Mouse (Mus musculus) heart, embryonic 11.5 days (tissue): Measurements from ENCODE around the gene Dio2. TPM values are rescaled to one million over a fixed set of nuclear protein-coding genes. Genes with fewer than 3 reads are reported as not detected.
A peak's percentile ranks its signal among the peaks of the same experiment; 100 is the strongest.

Experiments
- ATAC-seq: fragments of 200-750 bp; cut with Nextera tagmentation; replicated peaks from 2 replicates; pipeline ENCODE4 v1.8.0; 2017; ENCODE audit warnings: moderate library complexity; ENCODE audit not compliant: insufficient number of reproducible peaks, low FRiP score, low TSS enrichment
- H3K27ac ChIP-seq: fragments of 300-500 bp; sonication (generic); 2 replicates; pipeline ENCODE4 v1.5.1; 2014; ENCODE audit warnings: mild to moderate bottlenecking, low read depth, low read length
- H3K27me3 ChIP-seq: fragments of 300-500 bp; sonication (generic); 2 replicates; pipeline ENCODE4 v1.6.1; 2014; ENCODE audit warnings: mild to moderate bottlenecking, low read length, mixed read lengths; ENCODE audit not compliant: control insufficient read depth, insufficient read depth
- H3K36me3 ChIP-seq: fragments of 300-500 bp; sonication (generic); 2 replicates; pipeline ENCODE4 v1.6.1; 2014; ENCODE audit warnings: mild to moderate bottlenecking, low read length, moderate library complexity, mixed read lengths; ENCODE audit not compliant: control insufficient read depth, insufficient read depth
- H3K4me1 ChIP-seq: fragments of 300-500 bp; sonication (generic); 2 replicates; pipeline ENCODE4 v1.6.1; 2014; ENCODE audit warnings: low read length; ENCODE audit not compliant: control insufficient read depth, insufficient read depth
- H3K4me2 ChIP-seq: fragments of 300-500 bp; sonication (generic); 2 replicates; pipeline ENCODE4 v1.6.1; 2014; ENCODE audit warnings: mild to moderate bottlenecking, moderate library complexity
- H3K4me3 ChIP-seq: fragments of 300-500 bp; sonication (generic); 2 replicates; pipeline ENCODE4 v1.5.1; 2014; ENCODE audit warnings: low read depth, low read length
- H3K9ac ChIP-seq: fragments of 300-500 bp; sonication (generic); 2 replicates; pipeline ENCODE4 v1.6.1; 2014; ENCODE audit warnings: mild to moderate bottlenecking, low read depth, low read length, moderate library complexity
- H3K9me3 ChIP-seq: fragments of 300-500 bp; sonication (generic); replicated peaks from 2 replicates; pipeline ENCODE4 v1.6.1; 2016; ENCODE audit warnings: low read length; ENCODE audit not compliant: control insufficient read depth
- WGBS: fragments of 180-500 bp; shearing (Covaris S2); extraction: QIAGEN DNeasy Blood & Tissue Kit; methylation state at CpG from one replicate; pipeline ENCODE4 v1.1.7; 2014; ENCODE audit not compliant: insufficient replicate concordance; 5-methylcytosine and 5-hydroxymethylcytosine counted together
- polyA plus RNA-seq: library from polyadenylated mRNA; unstranded; fragments of >200 nt; fragmentation: Nextera tagmentation; extraction: Ambion mirVana; gene quantifications from 2 replicates; pipeline ENCODE4 v1.2.1, GENCODE M21; 2014

Dio2 gene
- 0.34 and 0.45 TPM in 2 replicates for polyA plus RNA-seq

DNA sequence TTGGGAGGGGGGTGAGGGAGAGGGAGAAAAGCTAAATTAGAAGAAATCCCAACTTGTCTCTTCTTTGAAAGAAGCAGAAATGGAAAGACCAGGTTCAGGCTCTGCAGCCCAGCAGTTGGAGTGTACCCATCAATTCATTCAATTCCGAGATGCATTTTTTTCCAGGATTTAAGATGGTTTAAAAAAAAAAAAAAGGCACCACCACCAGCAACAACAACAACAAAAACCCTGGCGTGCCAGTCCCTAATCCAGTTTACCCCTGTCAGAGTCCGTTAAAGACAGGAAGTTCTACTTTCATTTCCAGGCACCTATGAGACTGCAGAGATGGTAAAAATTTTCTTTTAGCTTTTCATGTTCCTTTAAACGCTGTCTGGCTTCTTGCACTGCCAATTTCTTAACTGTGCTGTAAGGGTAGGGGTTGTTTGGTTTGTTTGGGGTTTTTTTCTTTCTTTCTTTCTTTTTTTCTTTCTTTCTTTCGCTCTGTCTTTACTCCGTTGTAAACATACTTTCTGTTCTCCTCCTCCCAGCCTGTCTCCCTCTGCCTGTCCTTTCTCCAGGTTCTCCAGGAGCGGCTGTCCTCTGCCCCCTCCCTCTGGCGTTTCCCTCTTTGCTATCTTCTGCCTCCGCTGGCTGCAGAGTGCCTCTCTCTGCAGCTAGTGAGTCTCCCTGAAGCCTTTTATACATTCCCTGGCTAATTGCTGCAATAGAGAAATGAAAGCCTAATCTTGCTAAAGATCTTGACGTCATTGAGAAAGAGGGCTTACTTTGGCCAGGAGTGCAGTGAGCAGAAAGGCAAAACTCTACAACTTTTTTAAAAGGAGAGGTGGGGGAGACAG is at the start of gene Dio2:
Dio2 (minus strand) TSS at position 51 of the 836 bp plus-strand sequence.
- H3K27me3 ChIP-seq, result no peaks in the 10 kb centered on the region
- no peak within 1 kb of the TSS for H3K27ac ChIP-seq
- H3K36me3 ChIP-seq, result no peaks in the 10 kb centered on the region
- WGBS, result 21% methylated on average over 10 of the region's 10 CpGs
- H3K4me2 ChIP-seq, result peak within 1 kb of the TSS; percentile 59
- H3K4me3 ChIP-seq, result peak within 1 kb of the TSS; percentile 28
- ATAC-seq, result no peak
- no peaks in the 10 kb centered on the region for H3K9me3 ChIP-seq
- no peaks in the 10 kb centered on the region for H3K4me1 ChIP-seq
- no peak within 1 kb of the TSS for H3K9ac ChIP-seq

DNA sequence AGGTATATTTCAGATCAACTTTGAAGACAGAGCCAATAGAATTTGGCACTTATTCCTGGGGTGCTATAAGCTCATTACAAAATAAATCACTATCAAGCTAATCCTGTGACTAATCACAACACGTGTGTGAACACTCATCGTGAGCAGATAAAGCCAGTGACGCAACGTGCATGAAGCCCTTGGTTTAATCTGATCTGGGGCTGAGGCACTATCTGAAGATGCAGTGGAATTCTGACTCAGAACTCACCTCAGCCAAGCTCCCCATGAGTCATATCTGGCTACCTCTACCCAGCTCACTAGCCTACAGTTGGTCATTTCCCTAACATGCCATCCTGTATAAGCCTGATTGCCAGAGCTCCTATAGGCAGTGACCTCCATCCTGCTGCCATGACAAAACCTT is 43.2 kb upstream of the Dio2 start:
- Histone ChIP-seq H3K27me3 (no peaks in the 10 kb centered on the region), H3K9ac (no peak overlapping the region), H3K4me1 (no peaks in the 10 kb centered on the region), H3K4me3 (no peak overlapping the region), H3K4me2 (no peak overlapping the region), H3K36me3 (no peaks in the 10 kb centered on the region), H3K9me3 (no peaks in the 10 kb centered on the region), H3K27ac (no peak overlapping the region)
- 81% methylated on average over 4 of the region's 4 CpGs for WGBS
- ATAC-seq, result no peak

DNA sequence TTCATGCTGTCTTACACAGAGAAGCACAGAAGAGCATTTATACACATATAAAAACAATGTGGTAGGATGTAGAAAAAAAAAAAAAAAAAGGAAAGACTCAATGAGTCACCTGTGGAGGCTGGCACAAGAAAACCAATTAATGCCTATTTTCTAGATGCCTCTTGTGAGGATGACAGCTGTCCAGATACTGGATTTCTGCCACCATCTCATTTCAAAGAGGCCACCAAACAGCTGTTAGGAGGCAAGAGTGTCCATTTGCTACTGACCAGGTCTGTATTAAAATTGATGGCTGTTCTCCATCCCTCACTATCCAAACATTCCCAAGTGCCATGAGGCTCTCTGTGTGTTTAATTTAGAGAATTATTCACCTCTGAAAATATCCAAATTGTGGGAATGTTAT is 6.5 kb upstream of the Dio2 start:
- no peaks in the 10 kb centered on the region for H3K27me3 ChIP-seq
- H3K9me3 ChIP-seq, result no peaks in the 10 kb centered on the region
- H3K36me3 ChIP-seq, result no peaks in the 10 kb centered on the region
- no peak overlapping the region for H3K4me2 ChIP-seq
- no peak overlapping the region for H3K9ac ChIP-seq
- H3K4me1 ChIP-seq, result no peaks in the 10 kb centered on the region
- ATAC-seq, result no peak
- no peak overlapping the region for H3K4me3 ChIP-seq
- no peak overlapping the region for H3K27ac ChIP-seq

DNA sequence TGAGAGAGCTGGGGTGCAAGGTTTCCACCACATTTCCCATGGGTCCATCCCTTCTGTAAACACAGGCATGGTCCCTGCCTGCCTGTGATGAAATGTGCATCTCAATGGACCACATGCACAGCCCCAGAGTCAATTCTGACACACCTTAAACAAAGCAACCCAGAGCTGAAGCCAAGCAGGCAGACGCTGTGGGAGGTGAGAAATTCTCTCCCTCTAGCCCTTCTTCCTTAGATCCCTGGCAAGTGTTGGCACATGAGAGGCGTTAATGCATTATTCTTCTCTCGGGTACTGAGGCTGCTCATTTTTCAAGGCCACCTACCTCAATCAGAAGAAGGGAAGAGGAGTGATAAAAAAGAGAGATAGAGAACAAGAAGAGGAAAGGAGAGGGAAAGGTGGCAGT is 5.4 kb upstream of the Dio2 start:
- no peaks in the 10 kb centered on the region for H3K9me3 ChIP-seq
- WGBS, result 42% methylated on average over 3 of the region's 3 CpGs
- H3K9ac ChIP-seq, result no peak overlapping the region
- H3K4me3 ChIP-seq, result no peak overlapping the region
- no peaks in the 10 kb centered on the region for H3K4me1 ChIP-seq
- H3K27me3 ChIP-seq, result no peaks in the 10 kb centered on the region
- ATAC-seq, result no peak
- H3K36me3 ChIP-seq, result no peaks in the 10 kb centered on the region
- no peak overlapping the region for H3K4me2 ChIP-seq
- H3K27ac ChIP-seq, result no peak overlapping the region

DNA sequence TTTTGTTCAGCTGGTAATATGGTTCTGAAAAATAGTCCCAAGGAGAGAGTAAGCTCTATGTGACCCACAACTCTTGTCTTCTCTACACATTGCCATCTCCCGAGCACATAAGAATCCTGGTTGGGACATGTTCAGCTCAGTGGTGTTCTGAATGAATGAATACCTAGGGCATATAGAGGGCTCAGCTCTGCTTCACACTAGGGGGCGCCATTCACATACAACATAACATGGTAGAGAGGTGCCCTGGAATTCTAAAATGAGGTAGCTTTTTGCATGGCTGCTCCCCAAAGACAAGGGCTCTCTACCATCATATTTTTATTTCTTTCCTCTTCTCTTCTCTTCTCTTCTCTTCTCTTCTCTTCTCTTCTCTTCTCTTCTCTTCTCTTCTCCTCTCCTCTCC is 2.2 kb upstream of the Dio2 start:
- Histone ChIP-seq H3K9ac (no peak overlapping the region), H3K4me1 (no peaks in the 10 kb centered on the region), H3K9me3 (no peaks in the 10 kb centered on the region), H3K4me2 (no peak overlapping the region), H3K27me3 (no peaks in the 10 kb centered on the region), H3K27ac (no peak overlapping the region), H3K36me3 (no peaks in the 10 kb centered on the region), H3K4me3 (no peak overlapping the region)
- 0 out of 2 replicates have a peak, but pooled peaks have one; percentile 22 for ATAC-seq
- WGBS, result 21% methylated on average over 2 of the region's 2 CpGs

DNA sequence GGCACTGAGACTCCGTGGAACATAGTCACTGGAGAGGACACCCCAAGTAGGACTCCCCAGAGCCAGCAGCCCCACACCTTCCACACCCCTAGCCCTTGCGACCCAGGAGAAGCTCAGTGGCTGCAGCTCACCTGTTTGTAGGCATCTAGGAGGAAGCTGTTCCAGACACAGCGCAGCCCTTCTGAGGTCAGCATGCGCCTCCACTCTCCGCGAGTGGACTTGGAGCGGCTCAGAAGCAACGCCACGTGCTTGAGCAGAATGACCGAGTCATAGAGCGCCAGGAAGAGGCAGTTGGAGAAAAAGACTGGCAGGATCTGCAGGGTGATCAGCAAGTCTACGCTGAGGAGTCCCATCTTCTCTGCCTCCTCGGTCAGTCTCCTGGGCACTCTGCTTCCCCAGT is 306 bp downstream of the Dio2 start:
- peak overlapping the region; percentile 14; the same call in 1 of the 2 replicates for H3K4me3 ChIP-seq

DNA sequence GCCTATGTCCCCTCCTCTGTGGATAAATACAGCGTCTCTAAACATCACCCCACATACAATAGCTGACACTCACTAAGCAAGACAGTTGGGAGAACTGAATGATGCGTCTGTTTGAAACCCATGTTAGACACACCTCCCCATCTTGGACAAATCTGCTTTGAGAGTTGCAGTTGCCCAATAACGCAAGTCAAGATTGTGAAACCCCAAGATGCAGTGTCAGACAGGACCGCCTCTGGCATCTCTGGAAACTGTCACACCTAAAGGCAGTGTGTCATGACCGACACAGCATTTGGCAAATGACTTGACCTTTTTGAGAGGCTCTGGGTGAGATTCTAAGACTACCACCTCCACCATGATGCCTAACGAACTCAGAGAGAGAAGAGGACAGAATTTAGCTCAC is 2.8 kb downstream of the Dio2 start:
- no peak for ATAC-seq
- no peaks in the 10 kb centered on the region for H3K4me1 ChIP-seq
- no peak overlapping the region for H3K4me2 ChIP-seq
- no peaks in the 10 kb centered on the region for H3K27me3 ChIP-seq
- no peak overlapping the region for H3K4me3 ChIP-seq
- no peaks in the 10 kb centered on the region for H3K36me3 ChIP-seq
- no peaks in the 10 kb centered on the region for H3K9me3 ChIP-seq
- H3K9ac ChIP-seq, result no peak overlapping the region
- no peak overlapping the region for H3K27ac ChIP-seq
- 65% methylated on average over 6 of the region's 6 CpGs for WGBS

More for the DNA sequence above, 306 bp downstream of the Dio2 start:
- Histone ChIP-seq H3K9me3 (no peaks in the 10 kb centered on the region), H3K27ac (no peak overlapping the region), H3K27me3 (no peaks in the 10 kb centered on the region), H3K36me3 (no peaks in the 10 kb centered on the region), H3K4me1 (no peaks in the 10 kb centered on the region), H3K9ac (no peak overlapping the region), H3K4me2 (peak overlapping the region; percentile 59)
- 74% methylated on average over 13 of the region's 13 CpGs for WGBS
- no peak for ATAC-seq

DNA sequence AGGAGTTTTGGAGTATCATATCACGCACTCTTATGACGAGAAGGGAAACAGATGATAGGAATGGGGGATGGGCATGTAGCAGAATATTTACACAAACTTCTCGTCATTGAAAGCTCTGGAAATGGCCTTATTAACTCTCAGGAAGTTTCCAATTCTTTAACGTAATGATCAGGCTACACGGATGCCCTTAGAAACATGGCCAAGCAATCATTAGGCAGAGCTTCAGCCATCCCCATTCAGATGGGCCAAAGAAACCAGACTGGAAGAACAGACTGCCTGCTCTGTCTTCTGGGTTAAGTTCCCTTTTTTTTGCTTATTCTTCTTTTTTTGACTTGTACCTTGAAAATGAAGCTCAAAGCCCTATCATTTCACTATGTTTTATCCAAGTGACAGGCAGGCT is 3.7 kb downstream of the Dio2 start:
- WGBS, result 74% methylated on average over 5 of the region's 5 CpGs
- H3K9ac ChIP-seq, result no peak overlapping the region
- H3K27me3 ChIP-seq, result no peaks in the 10 kb centered on the region
- no peaks in the 10 kb centered on the region for H3K9me3 ChIP-seq
- H3K27ac ChIP-seq, result no peak overlapping the region
- no peak overlapping the region for H3K4me2 ChIP-seq
- no peak for ATAC-seq
- no peaks in the 10 kb centered on the region for H3K4me1 ChIP-seq
- no peaks in the 10 kb centered on the region for H3K36me3 ChIP-seq
- no peak overlapping the region for H3K4me3 ChIP-seq

DNA sequence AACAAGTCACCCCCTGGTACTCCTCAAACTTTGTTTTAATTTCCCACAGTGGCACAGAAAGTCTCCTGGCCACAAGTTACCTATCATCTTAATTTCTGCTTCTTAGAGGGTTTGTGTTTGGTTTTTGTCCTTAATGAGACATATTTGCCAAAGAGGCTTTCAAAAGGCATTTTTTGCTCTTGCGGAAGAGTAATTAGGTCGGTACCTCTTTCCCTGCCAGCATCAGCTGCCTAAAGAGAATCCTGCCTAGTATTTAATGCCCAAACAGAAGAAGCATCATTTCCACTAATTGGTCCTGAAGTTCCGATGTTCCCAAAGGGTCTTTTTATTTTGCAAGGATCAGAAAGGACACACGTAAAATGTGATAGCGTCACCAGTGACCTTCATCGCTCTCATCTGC is 4.5 kb downstream of the Dio2 start:
- H3K4me1 ChIP-seq, result no peaks in the 10 kb centered on the region
- H3K4me3 ChIP-seq, result no peak overlapping the region
- H3K4me2 ChIP-seq, result no peak overlapping the region
- H3K9ac ChIP-seq, result no peak overlapping the region
- no peaks in the 10 kb centered on the region for H3K36me3 ChIP-seq
- H3K9me3 ChIP-seq, result no peaks in the 10 kb centered on the region
- ATAC-seq, result no peak
- H3K27me3 ChIP-seq, result no peaks in the 10 kb centered on the region
- no peak overlapping the region for H3K27ac ChIP-seq
- WGBS, result 87% methylated on average over 6 of the region's 6 CpGs
